Mouse (Mus musculus): Measurements from ENCODE around the gene Il34.

Gene Il34

GRCm38 (mm10) chr8:110805669-110806068, at the start of gene Il34:
Gene Il34, minus strand, starts transcription at chr8:110805924.
- no peak for DNase-seq (ENCODE audit: low spot score in 2 of 2)

GRCm38 (mm10) chr8:110851186-110851585, 45.5 kb upstream of the Il34 start:
- no peak for DNase-seq (ENCODE audit: low spot score in 2 of 2)

GRCm38 (mm10) chr8:110847645-110848495, 42.1 kb upstream of the Il34 start:
- no peak for DNase-seq (ENCODE audit: low spot score in 2 of 2)

- no peak for DNase-seq (ENCODE audit: low spot score in 2 of 2)
Observed at GRCm38 (mm10) chr8:110847171-110847549, 41.4 kb upstream of the Il34 start.

GRCm38 (mm10) chr8:110846405-110847170, 40.9 kb upstream of the Il34 start, which contains the start of the genes Cog4 and Sf3b3:
Gene Cog4, plus strand, starts transcription at chr8:110846600.
Gene Sf3b3, minus strand, starts transcription at chr8:110846787.
- peak; percentile 78 for DNase-seq (ENCODE audit: low spot score in 2 of 2)

- DNase-seq (ENCODE audit: low spot score in 2 of 2) = peak in 1 of 2 experiments; percentile 3
Observed at GRCm38 (mm10) chr8:110845821-110846404, 40.2 kb upstream of the Il34 start.

- DNase-seq (ENCODE audit: low spot score in 2 of 2) = no peak
Observed at GRCm38 (mm10) chr8:110844941-110845340, 39.2 kb upstream of the Il34 start.

GRCm38 (mm10) chr8:110843207-110843606, 37.5 kb upstream of the Il34 start:
- no peak for DNase-seq (ENCODE audit: low spot score in 2 of 2)

- DNase-seq (ENCODE audit: low spot score in 2 of 2) = no peak
Observed at GRCm38 (mm10) chr8:110842012-110842574, 36.4 kb upstream of the Il34 start.

GRCm38 (mm10) chr8:110831956-110832355, 26.2 kb upstream of the Il34 start:
- no peak for DNase-seq (ENCODE audit: low spot score in 2 of 2)

- no peak for DNase-seq (ENCODE audit: low spot score in 2 of 2)
Observed at GRCm38 (mm10) chr8:110828511-110828910, 22.8 kb upstream of the Il34 start.

GRCm38 (mm10) chr8:110824861-110825260, 19.1 kb upstream of the Il34 start:
- DNase-seq (ENCODE audit: low spot score in 2 of 2) = no peak

- no peak for DNase-seq (ENCODE audit: low spot score in 2 of 2)
Observed at GRCm38 (mm10) chr8:110821960-110822359, 16.2 kb upstream of the Il34 start.

GRCm38 (mm10) chr8:110820257-110820656, 14.5 kb upstream of the Il34 start:
- DNase-seq (ENCODE audit: low spot score in 2 of 2) = peak in 1 of 2 experiments; percentile 29

- no peak for DNase-seq (ENCODE audit: low spot score in 2 of 2)
Observed at GRCm38 (mm10) chr8:110818593-110818992, 12.9 kb upstream of the Il34 start.

- DNase-seq (ENCODE audit: low spot score in 2 of 2) = no peak
Observed at GRCm38 (mm10) chr8:110816990-110817389, 11.3 kb upstream of the Il34 start.

GRCm38 (mm10) chr8:110815308-110815707, 9.6 kb upstream of the Il34 start:
- DNase-seq (ENCODE audit: low spot score in 2 of 2) = no peak

GRCm38 (mm10) chr8:110813081-110813812, 7.5 kb upstream of the Il34 start:
- no peak for DNase-seq (ENCODE audit: low spot score in 2 of 2)

- DNase-seq (ENCODE audit: low spot score in 2 of 2) = no peak
Observed at GRCm38 (mm10) chr8:110812349-110813080, 6.8 kb upstream of the Il34 start.

GRCm38 (mm10) chr8:110811793-110812192, 6.1 kb upstream of the Il34 start:
- no peak for DNase-seq (ENCODE audit: low spot score in 2 of 2)

- no peak for DNase-seq (ENCODE audit: low spot score in 2 of 2)
Observed at GRCm38 (mm10) chr8:110811116-110811515, 5.4 kb upstream of the Il34 start.

Data from urinary bladder, postnatal 36 days (tissue).